Comparison of ENCODE assay signal across 12 mouse cellular contexts in the genomic region with DNA sequence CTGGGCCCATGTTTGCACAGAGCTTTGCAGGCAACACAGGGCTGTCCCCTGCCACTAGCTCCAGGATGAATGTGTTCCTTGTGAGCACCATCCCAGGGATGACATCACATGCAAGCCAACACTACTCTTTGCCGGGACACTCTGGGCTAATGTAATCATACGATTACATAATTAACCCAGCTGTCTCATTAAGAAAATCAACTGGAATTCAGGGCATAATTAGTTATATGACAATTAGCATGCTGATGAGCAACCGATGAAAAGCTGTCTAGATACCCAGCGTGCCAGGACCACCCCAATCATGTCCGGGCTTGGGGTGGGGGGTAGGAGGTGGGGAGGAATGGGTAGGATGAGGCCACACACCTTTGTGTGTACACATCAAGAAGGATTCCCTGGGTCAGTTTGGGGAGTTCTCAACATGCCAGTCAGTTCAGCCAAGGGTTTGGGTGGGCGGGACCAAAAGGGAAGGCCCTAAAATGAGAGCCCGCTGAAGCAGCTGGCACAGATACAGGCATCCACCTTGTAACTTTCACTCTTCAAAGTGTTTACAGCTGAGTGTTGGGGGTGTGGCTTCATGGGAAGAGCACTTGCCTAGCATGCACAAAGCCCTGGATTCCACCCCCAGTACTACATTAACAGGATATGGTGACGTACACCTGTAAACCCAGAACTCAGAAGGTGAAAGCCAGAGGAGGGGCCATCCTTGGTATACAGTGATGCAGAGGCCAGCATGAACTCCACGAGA.
DNase-seq lines count a peak whose midpoint lies in the region; ATAC-seq and TF ChIP-seq lines count a peak whose summit lies in the region.
"Had no signal": no experiment of that assay in that cellular context is flagged by ENCODE, and none has a peak within 500 bp of the region (broad histone marks: within the 10 kb centered on the region; RNA-seq: fewer than 3 reads in every experiment).

No protein-coding gene starts in this region.

- no peak overlapping the region for H3K4me2 ChIP-seq in heart, embryonic 15.5 days
- H3K4me2 ChIP-seq in stomach, postnatal 0 days (replicated peaks; ENCODE audit: low read depth), result no peak overlapping the region
- H3K4me2 ChIP-seq in liver, postnatal 0 days (ENCODE audit: low read depth, low read length), result no peak overlapping the region
- H3K4me2 ChIP-seq: limb, embryonic 12.5 days; lung, embryonic 15.5 days had no signal

- no peaks in the 10 kb centered on the region for H3K36me3 ChIP-seq in heart, embryonic 15.5 days
- H3K36me3 ChIP-seq in stomach, postnatal 0 days (ENCODE audit: control insufficient read depth, insufficient read depth, low read length), result no peaks in the 10 kb centered on the region
- H3K36me3 ChIP-seq in liver, postnatal 0 days (replicated peaks; ENCODE audit: insufficient read depth, low read length), result peaks cover 3% of the 10 kb centered on the region

- TF ChIP-seq POLR2A in brain, embryonic 14.5 days (IDR thresholded peaks at IDR 0.05; ENCODE audit: borderline replicate concordance, extremely low read depth, insufficient read depth, insufficient read length, poor library complexity, severe bottlenecking), result no peak

- no peak for TF ChIP-seq CTCF in brain, embryonic 14.5 days (IDR thresholded peaks at IDR 0.05; ENCODE audit: borderline replicate concordance, extremely low read depth, insufficient read depth, insufficient read length)
- TF ChIP-seq CTCF in stomach, postnatal 0 days (IDR thresholded peaks at IDR 0.05; ENCODE audit: low read depth), result no peak
- TF ChIP-seq CTCF in liver, postnatal 0 days (IDR thresholded peaks at IDR 0.05; ENCODE audit: low read depth), result no peak

- no peak overlapping the region for H3K4me3 ChIP-seq in heart, embryonic 15.5 days
- no peak overlapping the region for H3K4me3 ChIP-seq in stomach, postnatal 0 days (ENCODE audit: low read depth, low read length)
- H3K4me3 ChIP-seq in liver, postnatal 0 days (ENCODE audit: low read depth, low read length), result no peak overlapping the region
- H3K4me3 ChIP-seq: limb, embryonic 12.5 days; lung, embryonic 15.5 days had no signal

- no peaks in the 10 kb centered on the region for H3K27me3 ChIP-seq in heart, embryonic 15.5 days
- no peaks in the 10 kb centered on the region for H3K27me3 ChIP-seq in stomach, postnatal 0 days (ENCODE audit: control insufficient read depth, insufficient read depth, low read length)
- no peaks in the 10 kb centered on the region for H3K27me3 ChIP-seq in liver, postnatal 0 days (ENCODE audit: insufficient read depth, low read length)
- H3K27me3 ChIP-seq: limb, embryonic 12.5 days; lung, embryonic 15.5 days had no signal

- TF ChIP-seq EP300 in stomach, postnatal 0 days (optimal IDR thresholded peaks at IDR 0.05), result no peak
- TF ChIP-seq EP300 in liver, postnatal 0 days (IDR thresholded peaks at IDR 0.05; ENCODE audit: low read depth), result no peak

- H3K9me3 ChIP-seq in heart, embryonic 15.5 days (replicated peaks), result no peaks in the 10 kb centered on the region
- no peaks in the 10 kb centered on the region for H3K9me3 ChIP-seq in stomach, postnatal 0 days (ENCODE audit: control insufficient read depth, low read length)
- H3K9me3 ChIP-seq in liver, postnatal 0 days (ENCODE audit: low read length), result 0 out of 2 replicates have a peak, but pooled peaks cover 3% of the 10 kb centered on the region
- H3K9me3 ChIP-seq: lung, embryonic 15.5 days had no signal

- intact Hi-C loops in heart, postnatal 10 days (cut with DNase I), result no loop called here

- WGBS in heart, embryonic 15.5 days, result 82% methylated on average over 9 of the region's 9 CpGs
- WGBS in stomach, postnatal 0 days, result 75% methylated on average over 9 of the region's 9 CpGs
- WGBS in liver, postnatal 0 days (ENCODE audit: insufficient replicate concordance), result 84% methylated on average over 9 of the region's 9 CpGs

- H3K4me1 ChIP-seq in heart, embryonic 15.5 days (replicated peaks), result peaks cover 21% of the 10 kb centered on the region
- no peaks in the 10 kb centered on the region for H3K4me1 ChIP-seq in stomach, postnatal 0 days (replicated peaks; ENCODE audit: control insufficient read depth, insufficient read depth)
- H3K4me1 ChIP-seq in liver, postnatal 0 days (ENCODE audit: insufficient read depth), result no peaks in the 10 kb centered on the region

- H3K9ac ChIP-seq in heart, embryonic 15.5 days, result no peak overlapping the region
- no peak overlapping the region for H3K9ac ChIP-seq in stomach, postnatal 0 days (ENCODE audit: low read length)
- no peak overlapping the region for H3K9ac ChIP-seq in liver, postnatal 0 days (replicated peaks)
- H3K9ac ChIP-seq: limb, embryonic 12.5 days; lung, embryonic 15.5 days had no signal

- peak overlapping the region; percentile 35 for H3K27ac ChIP-seq in heart, embryonic 15.5 days
- H3K27ac ChIP-seq in stomach, postnatal 0 days (replicated peaks), result no peak overlapping the region
- no peak overlapping the region for H3K27ac ChIP-seq in liver, postnatal 0 days (ENCODE audit: low read depth)
- H3K27ac ChIP-seq: limb, embryonic 12.5 days; lung, embryonic 15.5 days had no signal

- DNase-seq in heart, postnatal 10 days, result no peak
- DNase-seq in brain, embryonic 14.5 days (ENCODE audit: low read depth), result peak; percentile 81
- DNase-seq in lung, adult 18-20 months, result peak; percentile 66 to 78
- DNase-seq in stomach, postnatal 0 days (ENCODE audit: low spot score), result no peak
- DNase-seq in right cerebral cortex, postnatal 36 days (ENCODE audit: low spot score in 2 of 2), result no peak
- DNase-seq in liver, postnatal 0 days, result no peak
- DNase-seq: adrenal gland, postnatal 25 days; cerebellum, adult 11-12 months; kidney, adult 9 months had no signal

- ATAC-seq in heart, embryonic 15.5 days (replicated peaks; ENCODE audit: insufficient number of reproducible peaks, insufficient read depth, low FRiP score, low read depth), result no peak
- ATAC-seq in stomach, postnatal 0 days (ENCODE audit: low FRiP score, low TSS enrichment), result 0 out of 2 replicates have a peak, but pooled peaks have one; percentile 24
- no peak for ATAC-seq in liver, postnatal 0 days

Comparison
In these comparisons a context has a peak if more than half of its experiments do, and no peak if none do; other contexts are left out.
1. DNase-seq: peak in brain, embryonic 14.5 days (single experiment) and lung, adult 18-20 months (2 of 2); none in heart, postnatal 10 days (0 of 2), stomach, postnatal 0 days (single experiment), right cerebral cortex, postnatal 36 days (0 of 2) and liver, postnatal 0 days (single experiment).